Mouse (Mus musculus): ENCODE results near the gene Rp9. TPM values are rescaled to one million over a fixed set of nuclear protein-coding genes. Genes with fewer than 3 reads are reported as not detected.

The Rp9 gene
- 10 to 100 TPM; 47.1 to 51.9 TPM for total RNA-seq (2023)

DNA sequence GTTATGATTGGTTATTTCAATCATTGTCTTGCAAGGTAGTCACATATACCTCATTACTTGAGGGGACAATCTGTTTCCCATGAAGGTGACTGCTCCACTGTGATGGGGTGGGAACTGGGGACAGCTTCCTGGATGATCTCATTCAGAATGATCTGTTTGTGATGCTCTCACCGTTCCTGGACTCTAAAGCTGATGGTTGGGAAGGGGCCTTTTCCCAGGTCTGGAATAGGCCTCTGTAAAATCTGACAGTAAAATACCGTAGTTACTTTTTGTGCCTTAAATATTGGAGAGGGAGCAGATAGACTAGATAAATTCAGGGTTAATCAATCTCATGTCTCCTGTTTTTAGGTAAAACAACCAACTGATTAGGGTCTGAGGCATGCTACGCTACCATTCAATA lies at the start of gene Rp9:
Rp9 (minus strand) TSS at position 101 of the 400 bp plus-strand sequence.

DNA sequence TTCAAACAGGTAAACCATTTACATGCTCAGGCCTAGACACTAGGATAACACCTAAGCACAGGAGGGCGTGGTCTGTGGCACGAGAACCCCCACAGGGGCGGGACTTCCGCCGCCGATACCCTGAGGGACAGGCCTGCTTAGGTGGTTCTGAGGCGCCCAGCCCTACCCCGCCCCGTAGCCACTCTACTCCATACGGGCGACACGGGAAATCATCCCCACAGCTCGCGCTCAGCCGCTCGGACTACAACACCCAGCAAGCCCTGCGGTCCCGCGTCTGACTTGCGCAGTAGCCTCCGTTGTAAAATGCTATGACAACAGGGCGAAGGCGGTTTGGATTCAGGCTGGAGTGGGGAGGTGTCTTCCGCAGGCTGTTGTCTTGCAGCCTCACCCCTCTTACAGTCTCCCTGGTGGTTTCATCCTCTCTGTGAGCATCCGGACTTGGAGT lies 5.9 kb upstream of the Rp9 start, which contains the start of gene Bbs9:
Bbs9 (plus strand) TSS at position 292 of the 445 bp plus-strand sequence.

GRCm38 (mm10) chr9:22453990-22454389 lies 15.6 kb downstream of the Rp9 start, which contains the start of gene Gm17545:
Gene Gm17545, plus strand, starts transcription at chr9:22454290.

DNA sequence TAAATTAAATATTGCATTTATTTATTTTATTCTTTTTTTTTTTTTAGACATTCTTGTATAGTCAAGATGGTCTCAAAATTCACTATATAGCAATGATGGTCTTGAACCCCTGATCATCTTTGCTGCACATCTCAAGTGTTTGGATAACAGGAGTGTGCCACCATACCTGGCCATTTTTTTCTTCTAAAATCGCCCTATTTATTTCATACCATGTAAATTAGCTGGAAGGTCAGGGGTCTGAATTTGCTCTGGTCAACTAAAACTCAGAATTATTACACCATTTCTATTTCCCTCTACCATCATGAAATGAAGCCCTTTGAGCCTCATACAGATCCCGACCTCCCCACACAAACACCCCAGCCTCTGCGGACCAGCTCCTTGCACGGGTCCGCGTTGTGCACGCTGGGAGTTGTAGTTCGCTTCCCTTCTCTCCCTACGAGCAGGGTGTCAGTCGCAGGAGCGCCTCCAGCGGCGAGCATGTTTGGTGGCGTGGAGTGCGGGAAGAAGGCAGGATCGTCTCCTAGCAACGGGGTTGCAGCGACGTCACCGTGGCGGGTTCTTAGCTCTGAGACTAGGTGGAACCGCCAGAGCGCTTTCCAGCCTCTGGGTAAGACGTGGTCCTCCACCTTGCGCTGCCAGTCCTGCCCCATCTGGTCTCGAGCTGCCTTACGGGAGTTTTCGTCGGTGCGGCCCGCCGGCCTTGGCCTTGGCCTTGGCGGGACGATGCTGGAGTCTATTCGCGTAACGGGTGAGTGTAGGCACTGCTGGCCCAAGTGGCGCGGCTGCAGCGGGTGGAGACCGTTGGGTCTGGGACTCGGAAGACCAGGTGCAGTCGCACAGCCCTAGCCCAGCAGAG lies 58.3 kb downstream of the Rp9 start, which contains the start of gene 9530077C05Rik:
9530077C05Rik (plus strand) TSS at position 512 of the 856 bp plus-strand sequence.

DNA sequence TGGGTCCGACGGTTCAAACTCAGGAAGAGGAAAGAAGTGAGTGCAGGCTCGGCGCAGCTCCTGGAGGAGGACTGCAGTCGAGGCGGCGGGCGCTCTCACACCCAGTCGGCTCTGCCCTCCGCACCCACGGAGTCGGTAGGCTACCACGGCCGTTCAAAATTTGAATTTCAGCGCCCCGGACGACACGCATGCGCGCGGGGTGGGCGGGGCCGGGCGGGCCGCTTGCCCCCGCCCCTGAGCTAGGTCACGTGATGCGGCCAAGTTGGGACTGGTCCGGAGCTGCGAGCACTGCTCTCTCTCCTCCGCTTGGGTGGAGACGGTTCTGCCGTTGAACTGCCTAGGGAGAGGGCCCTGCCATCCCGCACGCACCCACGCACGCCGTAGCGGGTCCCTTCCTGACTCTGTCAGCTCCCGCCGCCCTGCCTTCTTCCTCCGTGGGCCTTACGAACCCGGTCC lies 80.5 kb downstream of the Rp9 start, which contains the start of gene Anln:
Anln (minus strand) TSS at position 168 of the 456 bp plus-strand sequence.

Other genes starting within 250 kb of the Rp9 start
- gene Zfp809, start 244.0 kb downstream of the Rp9 start, total RNA-seq (2023): 10 to 100 TPM; 12.4 to 17.5 TPM
- gene Zfp599, start 209.8 kb downstream of the Rp9 start, total RNA-seq (2023): under 1 TPM; 0.26 to 0.40 TPM
- 1 to 10 TPM; 6.3 to 6.7 TPM for gene Zfp810, start 162.1 kb downstream of the Rp9 start, total RNA-seq (2023)
- gene Anln, start 80.6 kb downstream of the Rp9 start, total RNA-seq (2023): 10 to 100 TPM; 52.6 to 54.7 TPM
- gene 9530077C05Rik, start 58.2 kb downstream of the Rp9 start, total RNA-seq (2023): 1 to 10 TPM; 5.1 to 6.5 TPM
- not detected for gene Gm17545, start 15.5 kb downstream of the Rp9 start, total RNA-seq (2023)
- 10 to 100 TPM; 15.0 to 18.0 TPM for gene Bbs9, start 6.0 kb upstream of the Rp9 start, total RNA-seq (2023)

Data from neutrophil, adult 83 days (primary cell).